Mouse (Mus musculus) midbrain, embryonic 13.5 days (tissue): ENCODE results near the gene Zfp12. TPM values are rescaled to one million over a fixed set of nuclear protein-coding genes. Genes with fewer than 3 reads are reported as not detected.

Source experiments
- ATAC-seq: fragments of 200-750 bp; cut with Nextera tagmentation; 2 replicates; pipeline ENCODE4 v1.8.0; 2017; ENCODE audit warnings: mild to moderate bottlenecking, moderate TSS enrichment, moderate library complexity
- H3K27ac ChIP-seq: fragments of 300-500 bp; sonication (generic); 2 replicates; pipeline ENCODE4 v1.5.1; 2015; ENCODE audit warnings: inconsistent platforms, mild to moderate bottlenecking, moderate library complexity
- H3K27me3 ChIP-seq: fragments of 300-500 bp; sonication (generic); 2 replicates; pipeline ENCODE4 v1.6.1; 2015; ENCODE audit warnings: mild to moderate bottlenecking, inconsistent platforms
- H3K36me3 ChIP-seq: fragments of 300-500 bp; sonication (generic); 2 replicates; pipeline ENCODE4 v1.6.1; 2015; ENCODE audit warnings: mild to moderate bottlenecking, inconsistent platforms
- H3K4me1 ChIP-seq: fragments of 300-500 bp; sonication (generic); replicated peaks from 2 replicates; pipeline ENCODE4 v1.6.1; 2015; ENCODE audit warnings: inconsistent platforms
- H3K4me2 ChIP-seq: fragments of 300-500 bp; sonication (generic); replicated peaks from 2 replicates; pipeline ENCODE4 v1.6.1; 2015; ENCODE audit warnings: moderate library complexity, mild to moderate bottlenecking, inconsistent platforms
- H3K4me3 ChIP-seq: fragments of 300-500 bp; sonication (generic); replicated peaks from 2 replicates; pipeline ENCODE4 v1.5.1; 2015; ENCODE audit warnings: mild to moderate bottlenecking, inconsistent platforms
- H3K9ac ChIP-seq: fragments of 300-500 bp; sonication (generic); replicated peaks from 2 replicates; pipeline ENCODE4 v1.6.1; 2015; ENCODE audit warnings: mild to moderate bottlenecking, inconsistent platforms
- H3K9me3 ChIP-seq: fragments of 300-500 bp; sonication (generic); 2 replicates; pipeline ENCODE4 v1.6.1; 2016; ENCODE audit warnings: mild to moderate bottlenecking, inconsistent platforms
- WGBS: fragments of 180-500 bp; shearing (Covaris S2); methylation state at CpG from one replicate; pipeline ENCODE4 v1.1.7; 2015; 5-methylcytosine and 5-hydroxymethylcytosine counted together
- polyA plus RNA-seq: library from polyadenylated mRNA; unstranded; fragments of >200 nt; fragmentation: Nextera tagmentation; extraction: Ambion mirVana; gene quantifications from 2 replicates; pipeline ENCODE4 v1.2.1, GENCODE M21; 2015

Zfp12 gene
- polyA plus RNA-seq, 1 experiment from 2014 or later = 25.1 TPM

GRCm38 (mm10) chr5:143244926-143245325 is 10.0 kb downstream of the Zfp12 start:
- 97% methylated on average over 26 of the region's 26 CpGs for WGBS
- ATAC-seq = no peak
- Histone ChIP-seq H3K4me1 (no peaks in the 10 kb centered on the region), H3K4me2 (no peak overlapping the region), H3K9ac (no peak overlapping the region), H3K36me3 (peaks cover 93% of the 10 kb centered on the region), H3K27me3 (no peaks in the 10 kb centered on the region), H3K27ac (no peak overlapping the region), H3K9me3 (no peaks in the 10 kb centered on the region), H3K4me3 (no peak overlapping the region)

GRCm38 (mm10) chr5:143252039-143252438 is 17.1 kb downstream of the Zfp12 start:
- H3K9ac ChIP-seq = no peak overlapping the region
- H3K9me3 ChIP-seq = no peaks in the 10 kb centered on the region
- no peak overlapping the region for H3K27ac ChIP-seq
- 56% methylated on average over 6 of the region's 6 CpGs for WGBS
- ATAC-seq = no peak; the same call in 1 of the 2 replicates
- H3K27me3 ChIP-seq = peaks cover 58% of the 10 kb centered on the region
- H3K36me3 ChIP-seq = peaks cover 83% of the 10 kb centered on the region
- peaks cover 24% of the 10 kb centered on the region for H3K4me1 ChIP-seq
- H3K4me3 ChIP-seq = no peak overlapping the region; the same call in 1 of the 2 replicates
- no peak overlapping the region for H3K4me2 ChIP-seq

GRCm38 (mm10) chr5:143252791-143253185 is 17.8 kb downstream of the Zfp12 start:
- 30% methylated on average over 18 of the region's 18 CpGs for WGBS
- ATAC-seq = no peak
- Histone ChIP-seq H3K9me3 (no peaks in the 10 kb centered on the region), H3K4me3 (peak overlapping the region; percentile 35; the same call in 1 of the 2 replicates), H3K27ac (no peak overlapping the region), H3K36me3 (peaks cover 84% of the 10 kb centered on the region), H3K4me1 (peaks cover 24% of the 10 kb centered on the region), H3K9ac (no peak overlapping the region), H3K4me2 (no peak overlapping the region; the same call in 1 of the 2 replicates), H3K27me3 (peaks cover 65% of the 10 kb centered on the region)

- Histone ChIP-seq H3K9ac (peak overlapping the region; percentile 44), H3K9me3 (no peaks in the 10 kb centered on the region), H3K4me3 (peak overlapping the region; percentile 35), H3K4me2 (peak overlapping the region; percentile 55), H3K4me1 (peaks cover 24% of the 10 kb centered on the region), H3K27ac (no peak overlapping the region), H3K27me3 (peaks cover 71% of the 10 kb centered on the region), H3K36me3 (peaks cover 84% of the 10 kb centered on the region)
- ATAC-seq = no peak
- WGBS = 7% methylated on average over 103 of the region's 103 CpGs
These were observed 18.4 kb downstream of the Zfp12 start for GRCm38 (mm10) chr5:143253186-143253880.

GRCm38 (mm10) chr5:143253881-143254486 is 19.0 kb downstream of the Zfp12 start:
- Histone ChIP-seq H3K4me2 (peak overlapping the region; percentile 55), H3K4me3 (peak overlapping the region; percentile 35), H3K27ac (no peak overlapping the region), H3K4me1 (peaks cover 24% of the 10 kb centered on the region), H3K9me3 (no peaks in the 10 kb centered on the region), H3K27me3 (peaks cover 77% of the 10 kb centered on the region), H3K9ac (peak overlapping the region; percentile 44), H3K36me3 (peaks cover 85% of the 10 kb centered on the region)
- 0 out of 2 replicates have a peak, but pooled peaks have one; percentile 10 for ATAC-seq
- WGBS = 4% methylated on average over 81 of the region's 81 CpGs

- peak; percentile 34 for ATAC-seq
- WGBS = 12% methylated on average over 63 of the region's 66 CpGs
- no peak overlapping the region for H3K27ac ChIP-seq
- H3K4me2 ChIP-seq = peak overlapping the region; percentile 55; the same call in 1 of the 2 replicates
- H3K27me3 ChIP-seq = peaks cover 78% of the 10 kb centered on the region
- H3K4me3 ChIP-seq = peak overlapping the region; percentile 35
- peaks cover 90% of the 10 kb centered on the region for H3K36me3 ChIP-seq
- peaks cover 24% of the 10 kb centered on the region for H3K4me1 ChIP-seq
- peak overlapping the region; percentile 39 for H3K9ac ChIP-seq
- H3K9me3 ChIP-seq = no peaks in the 10 kb centered on the region
These were observed 19.6 kb downstream of the Zfp12 start for GRCm38 (mm10) chr5:143254487-143255130.

GRCm38 (mm10) chr5:143255131-143255519 is 20.2 kb downstream of the Zfp12 start:
- H3K4me3 ChIP-seq = 0 out of 2 replicates have a peak overlapping the region, but pooled peaks have one; percentile 35
- H3K27me3 ChIP-seq = peaks cover 78% of the 10 kb centered on the region
- no peaks in the 10 kb centered on the region for H3K9me3 ChIP-seq
- WGBS = 19% methylated on average over 24 of the region's 24 CpGs
- H3K4me1 ChIP-seq = peaks cover 24% of the 10 kb centered on the region
- H3K4me2 ChIP-seq = no peak overlapping the region
- H3K27ac ChIP-seq = no peak overlapping the region
- H3K36me3 ChIP-seq = peaks cover 90% of the 10 kb centered on the region
- no peak for ATAC-seq
- H3K9ac ChIP-seq = 0 out of 2 replicates have a peak overlapping the region, but pooled peaks have one; percentile 39

GRCm38 (mm10) chr5:143255802-143256201 is 20.8 kb downstream of the Zfp12 start:
- H3K27ac ChIP-seq = no peak overlapping the region
- no peak overlapping the region for H3K4me2 ChIP-seq
- no peak for ATAC-seq
- no peak overlapping the region for H3K4me3 ChIP-seq
- H3K27me3 ChIP-seq = peaks cover 78% of the 10 kb centered on the region
- H3K36me3 ChIP-seq = peaks cover 96% of the 10 kb centered on the region
- no peak overlapping the region for H3K9ac ChIP-seq
- peaks cover 24% of the 10 kb centered on the region for H3K4me1 ChIP-seq
- 81% methylated on average over 5 of the region's 5 CpGs for WGBS
- no peaks in the 10 kb centered on the region for H3K9me3 ChIP-seq

- Histone ChIP-seq H3K27ac (no peak overlapping the region), H3K36me3 (peaks cover 81% of the 10 kb centered on the region), H3K4me1 (peaks cover 2% of the 10 kb centered on the region; the same call in 1 of the 2 replicates), H3K4me3 (no peak overlapping the region), H3K27me3 (peaks cover 24% of the 10 kb centered on the region), H3K9ac (no peak overlapping the region), H3K4me2 (no peak overlapping the region), H3K9me3 (no peaks in the 10 kb centered on the region)
- 90% methylated on average over 8 of the region's 8 CpGs for WGBS
- no peak for ATAC-seq
These were observed 26.7 kb downstream of the Zfp12 start for GRCm38 (mm10) chr5:143261636-143262035.

GRCm38 (mm10) chr5:143264689-143265088 is 29.7 kb downstream of the Zfp12 start:
- ATAC-seq = no peak
- WGBS = 95% methylated on average over 10 of the region's 10 CpGs
- Histone ChIP-seq H3K4me2 (no peak overlapping the region), H3K4me3 (no peak overlapping the region), H3K36me3 (peaks cover 50% of the 10 kb centered on the region), H3K4me1 (peaks cover 23% of the 10 kb centered on the region), H3K9ac (no peak overlapping the region), H3K27me3 (no peaks in the 10 kb centered on the region), H3K27ac (no peak overlapping the region), H3K9me3 (no peaks in the 10 kb centered on the region)

GRCm38 (mm10) chr5:143265409-143265808 is 30.4 kb downstream of the Zfp12 start:
- Histone ChIP-seq H3K27me3 (no peaks in the 10 kb centered on the region), H3K4me1 (peaks cover 25% of the 10 kb centered on the region), H3K9me3 (no peaks in the 10 kb centered on the region), H3K27ac (no peak overlapping the region), H3K36me3 (peaks cover 43% of the 10 kb centered on the region), H3K4me3 (no peak overlapping the region), H3K9ac (no peak overlapping the region), H3K4me2 (no peak overlapping the region)
- WGBS = 52% methylated on average over 1 of the region's 1 CpGs
- ATAC-seq = no peak

- Histone ChIP-seq H3K36me3 (peaks cover 30% of the 10 kb centered on the region), H3K4me3 (no peak overlapping the region), H3K9me3 (no peaks in the 10 kb centered on the region), H3K4me2 (no peak overlapping the region), H3K9ac (no peak overlapping the region), H3K27me3 (no peaks in the 10 kb centered on the region), H3K4me1 (peaks cover 34% of the 10 kb centered on the region), H3K27ac (no peak overlapping the region)
- 89% methylated on average over 6 of the region's 6 CpGs for WGBS
- ATAC-seq = no peak
These were observed 31.8 kb downstream of the Zfp12 start for GRCm38 (mm10) chr5:143266794-143267193.
